Mouse (Mus musculus): ENCODE measurements around the gene Ccdc51. TPM values are rescaled to one million over a fixed set of nuclear protein-coding genes. Genes with fewer than 3 reads are reported as not detected.
A peak's percentile ranks its signal among the peaks of the same experiment; 100 is the strongest.

Ccdc51 gene
- total RNA-seq, 2 experiments from 2014 or later, result 8.1 to 8.4 TPM

- peak; percentile 61 to 64 for DNase-seq (ENCODE audit: extremely low spot score in 1 of 2, low spot score in 1 of 2)
Observed at GRCm38 (mm10) chr9:109095137-109095982, 13.1 kb downstream of the Ccdc51 start, which contains the start of gene Plxnb1. Plxnb1 (plus strand) TSS chr9:109095389.

DNA sequence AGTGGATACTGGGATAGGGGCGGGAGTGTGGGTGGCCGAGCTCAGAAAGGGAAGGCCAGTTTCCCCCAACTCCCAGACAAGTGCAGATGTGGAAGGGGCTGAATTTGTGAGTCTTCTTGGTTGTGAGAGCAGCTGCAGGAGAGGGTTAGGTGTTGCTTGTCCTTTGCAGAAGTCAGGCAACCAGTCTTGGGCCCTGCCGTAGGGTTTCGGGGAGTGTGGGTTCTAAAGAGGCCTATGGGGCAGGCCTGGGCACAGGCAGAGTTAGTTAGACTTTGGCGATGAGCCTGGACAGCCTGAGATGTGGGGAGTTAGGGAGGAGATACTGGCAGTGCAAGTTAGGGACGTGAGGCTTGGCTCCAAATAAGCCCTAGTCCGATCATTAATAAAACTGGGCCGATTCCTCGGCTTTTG lies 14.0 kb downstream of the Ccdc51 start:
- no peak for DNase-seq (ENCODE audit: extremely low spot score in 1 of 2, low spot score in 1 of 2)

GRCm38 (mm10) chr9:109096856-109097255 lies 14.6 kb downstream of the Ccdc51 start:
- no peak for DNase-seq (ENCODE audit: extremely low spot score in 1 of 2, low spot score in 1 of 2)

- no peak for DNase-seq (ENCODE audit: extremely low spot score in 1 of 2, low spot score in 1 of 2)
Observed at GRCm38 (mm10) chr9:109097291-109097690, 15.0 kb downstream of the Ccdc51 start.

DNA sequence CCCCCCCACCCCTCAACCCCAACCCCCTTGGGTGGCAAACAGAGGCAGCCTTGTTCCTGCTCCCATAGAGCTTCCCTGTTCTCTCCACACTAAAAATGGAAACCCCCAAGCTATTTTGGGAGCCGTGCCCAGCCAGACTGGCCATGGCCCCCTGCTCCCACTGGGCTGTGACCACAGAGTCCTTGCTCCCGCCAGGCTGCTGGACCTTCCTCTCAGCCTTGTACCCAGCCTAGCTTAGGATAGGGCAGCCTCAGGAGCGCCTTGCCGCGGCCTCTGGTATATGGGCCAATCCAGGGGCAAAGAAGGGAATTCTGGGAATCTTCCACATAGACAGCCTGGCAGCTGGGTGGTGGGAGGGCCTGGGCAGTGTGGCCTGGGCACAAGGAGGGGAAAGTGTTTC lies 15.5 kb downstream of the Ccdc51 start:
- DNase-seq (ENCODE audit: extremely low spot score in 1 of 2, low spot score in 1 of 2), result peak; percentile 29 to 56

- no peak for DNase-seq (ENCODE audit: extremely low spot score in 1 of 2, low spot score in 1 of 2)
Observed at GRCm38 (mm10) chr9:109098366-109098765, 16.1 kb downstream of the Ccdc51 start.

GRCm38 (mm10) chr9:109098969-109099368 lies 16.7 kb downstream of the Ccdc51 start:
- peak in 1 of 2 experiments; percentile 29 for DNase-seq (ENCODE audit: extremely low spot score in 1 of 2, low spot score in 1 of 2)

DNA sequence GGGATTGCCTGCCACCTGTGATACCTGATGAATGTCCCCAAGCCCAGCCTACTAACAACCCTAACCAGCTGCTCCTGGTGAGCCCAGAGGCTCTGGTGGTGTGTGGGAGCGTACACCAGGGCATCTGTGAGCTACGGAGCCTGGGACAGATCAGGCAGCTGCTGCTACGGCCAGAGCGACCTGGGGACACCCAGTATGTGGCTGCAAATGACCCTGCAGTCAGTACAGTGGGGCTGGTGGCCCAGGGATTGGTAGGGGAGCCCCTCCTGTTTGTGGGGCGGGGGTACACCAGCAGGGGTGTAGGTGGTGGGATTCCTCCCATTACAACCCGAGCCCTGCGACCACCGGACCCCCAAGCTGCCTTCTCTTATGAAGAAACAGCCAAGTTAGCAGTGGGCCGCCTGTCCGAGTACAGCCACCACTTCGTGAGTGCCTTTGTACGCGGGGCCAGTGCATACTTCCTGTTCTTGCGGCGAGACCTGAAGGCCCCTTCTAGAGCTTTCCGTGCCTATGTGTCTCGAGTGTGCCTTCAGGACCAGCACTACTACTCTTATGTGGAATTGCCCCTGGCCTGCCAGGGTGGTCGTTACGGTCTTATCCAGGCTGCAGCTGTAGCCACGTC lies 18.1 kb downstream of the Ccdc51 start:
- no peak for DNase-seq (ENCODE audit: extremely low spot score in 1 of 2, low spot score in 1 of 2)

DNA sequence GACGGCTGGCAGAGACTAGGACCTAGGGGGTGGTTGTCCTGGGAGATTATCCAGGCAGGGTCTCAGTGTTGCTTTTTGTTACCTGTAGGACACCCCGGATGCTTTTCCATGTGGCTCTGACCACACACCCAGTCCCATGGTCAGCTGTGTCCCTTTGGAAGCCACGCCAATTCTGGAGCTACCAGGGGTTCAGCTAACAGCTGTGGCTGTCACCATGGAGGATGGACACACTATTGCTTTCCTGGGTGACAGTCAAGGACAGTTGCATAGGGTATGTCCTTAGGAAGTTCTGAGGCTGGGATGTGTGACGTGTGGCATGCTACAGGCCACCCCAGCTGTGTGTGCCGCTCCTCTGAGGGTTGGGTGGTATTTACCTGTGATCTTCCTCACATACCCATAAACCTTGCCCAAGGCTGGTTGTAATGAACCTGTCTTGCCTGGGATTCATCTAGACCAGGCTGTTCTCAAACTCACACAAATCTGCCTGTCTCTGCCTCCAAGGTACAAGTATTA lies 19.7 kb downstream of the Ccdc51 start:
- DNase-seq (ENCODE audit: extremely low spot score in 1 of 2, low spot score in 1 of 2), result no peak

DNA sequence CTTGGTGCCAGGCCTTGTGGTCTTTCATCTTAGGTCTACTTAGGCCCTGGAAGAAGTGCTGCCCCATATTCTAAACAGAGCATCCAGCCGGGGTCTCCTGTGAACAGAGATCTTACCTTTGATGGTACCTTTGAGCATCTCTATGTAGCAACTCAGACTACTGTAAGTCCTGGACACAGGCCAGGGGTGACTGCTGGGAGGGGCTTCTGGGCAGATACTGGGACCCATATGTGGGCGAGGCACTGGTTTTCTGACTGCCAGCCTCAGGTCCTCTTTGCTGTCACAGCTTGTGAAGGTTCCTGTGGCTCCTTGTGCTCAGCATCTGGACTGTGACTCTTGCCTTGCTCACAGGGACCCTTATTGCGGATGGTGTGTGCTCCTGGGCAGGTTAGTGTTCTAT lies 20.2 kb downstream of the Ccdc51 start:
- DNase-seq (ENCODE audit: extremely low spot score in 1 of 2, low spot score in 1 of 2), result no peak

DNA sequence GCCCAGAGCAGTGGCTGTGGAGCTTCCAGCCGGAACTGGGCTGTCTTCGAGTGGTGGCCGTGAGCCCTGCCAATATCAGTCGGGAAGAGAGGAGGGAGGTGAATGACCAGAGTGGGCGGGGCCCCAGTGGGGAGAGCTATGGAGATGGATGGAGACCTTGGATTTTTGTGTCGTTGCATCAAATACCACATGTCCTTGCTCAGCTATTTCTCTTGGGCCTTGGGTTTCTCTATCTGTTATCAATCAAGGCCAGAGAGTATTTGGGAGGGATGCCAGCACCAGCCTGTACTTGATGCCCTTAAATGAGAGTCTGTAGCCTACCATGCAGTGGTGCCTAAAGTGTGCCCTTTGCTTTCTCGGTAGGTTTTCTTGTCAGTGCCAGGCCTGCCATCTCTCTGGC lies 21.0 kb downstream of the Ccdc51 start:
- no peak for DNase-seq (ENCODE audit: extremely low spot score in 1 of 2, low spot score in 1 of 2)

- no peak for DNase-seq (ENCODE audit: extremely low spot score in 1 of 2, low spot score in 1 of 2)
Observed at GRCm38 (mm10) chr9:109104083-109104482, 21.8 kb downstream of the Ccdc51 start.

DNA sequence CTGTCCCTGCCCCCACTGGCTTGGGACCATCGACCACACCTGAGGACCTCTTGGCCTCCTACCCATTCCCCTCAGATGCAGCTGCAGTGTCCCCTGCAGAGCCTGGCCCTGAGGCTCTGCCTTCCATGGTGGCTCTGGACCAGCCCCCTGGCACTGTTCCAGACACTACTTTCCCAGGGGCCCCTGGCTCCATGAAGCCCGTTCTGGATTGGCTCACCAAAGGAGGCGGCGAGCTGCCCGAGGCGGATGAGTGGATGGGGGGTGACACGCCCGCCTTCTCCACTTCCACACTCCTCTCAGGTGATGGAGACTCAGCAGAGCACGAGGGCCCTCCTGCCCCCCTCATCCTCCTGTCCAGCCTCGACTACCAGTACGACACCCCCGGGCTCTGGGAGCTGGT lies 22.7 kb downstream of the Ccdc51 start:
- DNase-seq (ENCODE audit: extremely low spot score in 1 of 2, low spot score in 1 of 2), result peak in 1 of 2 experiments; percentile 21

- no peak for DNase-seq (ENCODE audit: extremely low spot score in 1 of 2, low spot score in 1 of 2)
Observed at GRCm38 (mm10) chr9:109105648-109106047, 23.4 kb downstream of the Ccdc51 start.

- no peak for DNase-seq (ENCODE audit: extremely low spot score in 1 of 2, low spot score in 1 of 2)
Observed at GRCm38 (mm10) chr9:109107341-109107740, 25.0 kb downstream of the Ccdc51 start.

DNA sequence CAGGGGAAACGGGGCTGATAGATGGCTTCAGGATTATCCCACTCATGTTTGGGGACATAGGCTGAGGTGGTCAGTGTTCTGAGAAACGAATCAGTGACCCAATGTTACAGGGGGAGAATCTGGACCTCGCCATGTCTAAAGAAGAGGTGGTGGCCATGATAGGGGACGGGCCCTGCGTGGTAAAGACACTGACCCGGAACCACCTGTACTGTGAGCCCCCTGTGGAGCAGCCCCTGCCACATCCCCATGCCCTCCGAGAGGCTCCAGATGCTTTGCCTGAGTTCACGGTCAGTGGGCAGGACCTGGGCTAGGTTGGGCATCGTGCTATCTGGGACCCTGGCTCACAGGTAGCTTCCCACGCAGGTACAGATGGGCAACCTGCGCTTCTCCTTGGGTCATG lies 27.9 kb downstream of the Ccdc51 start:
- no peak for DNase-seq (ENCODE audit: extremely low spot score in 1 of 2, low spot score in 1 of 2)

- no peak for DNase-seq (ENCODE audit: extremely low spot score in 1 of 2, low spot score in 1 of 2)
Observed at GRCm38 (mm10) chr9:109111101-109111500, 28.8 kb downstream of the Ccdc51 start.

- no peak for DNase-seq (ENCODE audit: extremely low spot score in 1 of 2, low spot score in 1 of 2)
Observed at GRCm38 (mm10) chr9:109111591-109111990, 29.3 kb downstream of the Ccdc51 start.

GRCm38 (mm10) chr9:109113331-109113730 lies 31.0 kb downstream of the Ccdc51 start:
- DNase-seq (ENCODE audit: extremely low spot score in 1 of 2, low spot score in 1 of 2), result no peak

GRCm38 (mm10) chr9:109114276-109114675 lies 32.0 kb downstream of the Ccdc51 start:
- no peak for DNase-seq (ENCODE audit: extremely low spot score in 1 of 2, low spot score in 1 of 2)

DNA sequence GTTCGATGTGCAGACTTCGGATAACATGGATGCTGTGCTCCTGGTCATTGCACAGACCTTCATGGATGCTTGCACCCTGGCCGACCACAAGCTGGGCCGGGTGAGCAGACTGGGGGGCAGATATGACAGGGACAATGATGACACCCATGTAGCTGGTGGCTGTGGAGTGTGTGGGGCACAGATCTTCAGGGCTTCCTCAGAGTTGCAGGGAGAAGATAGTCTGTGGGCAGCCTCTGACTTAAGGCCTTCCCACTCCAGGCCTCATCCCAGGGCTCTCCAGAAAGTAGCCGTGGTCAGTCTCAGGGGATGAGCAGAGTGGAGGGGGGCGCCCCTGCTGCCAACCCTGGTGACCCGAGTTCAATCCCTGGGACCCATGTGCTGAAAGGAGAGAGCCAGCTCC lies 32.6 kb downstream of the Ccdc51 start:
- no peak for DNase-seq (ENCODE audit: extremely low spot score in 1 of 2, low spot score in 1 of 2)

GRCm38 (mm10) chr9:109116205-109116604 lies 33.9 kb downstream of the Ccdc51 start:
- DNase-seq (ENCODE audit: extremely low spot score in 1 of 2, low spot score in 1 of 2), result no peak

All from layer of hippocampus, postnatal 25 days (tissue).